Mouse (Mus musculus) heart, embryonic 15.5 days (tissue): ENCODE results near the gene Vmn2r1. TPM values are rescaled to one million over a fixed set of nuclear protein-coding genes. Genes with fewer than 3 reads are reported as not detected.
A peak's percentile ranks its signal among the peaks of the same experiment; 100 is the strongest.

Source experiments
- ATAC-seq: fragments of 200-750 bp; cut with Nextera tagmentation; replicated peaks from 2 replicates; pipeline ENCODE4 v1.8.0; 2017; ENCODE audit warnings: low read depth, moderate TSS enrichment; ENCODE audit not compliant: insufficient number of reproducible peaks, insufficient read depth, low FRiP score
- H3K27ac ChIP-seq: fragments of 300-500 bp; sonication (generic); 2 replicates; pipeline ENCODE4 v1.5.1; 2015; ENCODE audit warnings: mild to moderate bottlenecking, inconsistent platforms
- H3K27me3 ChIP-seq: fragments of 300-500 bp; sonication (generic); 2 replicates; pipeline ENCODE4 v1.6.1; 2015; ENCODE audit warnings: inconsistent platforms
- H3K36me3 ChIP-seq: fragments of 300-500 bp; sonication (generic); 2 replicates; pipeline ENCODE4 v1.6.1; 2015; ENCODE audit warnings: mild to moderate bottlenecking, inconsistent platforms
- H3K4me1 ChIP-seq: fragments of 300-500 bp; sonication (generic); replicated peaks from 2 replicates; pipeline ENCODE4 v1.6.1; 2015; ENCODE audit warnings: inconsistent platforms
- H3K4me2 ChIP-seq: fragments of 300-500 bp; sonication (generic); 2 replicates; pipeline ENCODE4 v1.6.1; 2015; ENCODE audit warnings: inconsistent platforms, mild to moderate bottlenecking, moderate library complexity
- H3K4me3 ChIP-seq: fragments of 300-500 bp; sonication (generic); 2 replicates; pipeline ENCODE4 v1.5.1; 2015; ENCODE audit warnings: mild to moderate bottlenecking, inconsistent platforms
- H3K9ac ChIP-seq: fragments of 300-500 bp; sonication (generic); 2 replicates; pipeline ENCODE4 v1.6.1; 2015; ENCODE audit warnings: mild to moderate bottlenecking, inconsistent platforms
- H3K9me3 ChIP-seq: fragments of 300-500 bp; sonication (generic); replicated peaks from 2 replicates; pipeline ENCODE4 v1.6.1; 2016; ENCODE audit warnings: inconsistent platforms
- WGBS: fragments of 180-500 bp; shearing (Covaris S2); methylation state at CpG from one replicate; pipeline ENCODE4 v1.1.7; 2015; ENCODE audit warnings: mixed read lengths; 5-methylcytosine and 5-hydroxymethylcytosine counted together
- polyA plus RNA-seq: library from polyadenylated mRNA; unstranded; fragments of >200 nt; fragmentation: Nextera tagmentation; extraction: Ambion mirVana; gene quantifications from 2 replicates; pipeline ENCODE4 v1.2.1, GENCODE M21; 2015

Gene Vmn2r1
- polyA plus RNA-seq, result 0.01 and 0.05 TPM in 2 replicates

GRCm38 (mm10) chr3:64081247-64081646 lies at the start of gene Vmn2r1:
Gene Vmn2r1 (plus strand): TSS chr3:64081547.
- no peak within 1 kb of the TSS for H3K4me3 ChIP-seq
- 73% methylated on average over 4 of the region's 4 CpGs for WGBS
- ATAC-seq, result no peak
- H3K9ac ChIP-seq, result no peak within 1 kb of the TSS
- no peaks in the 10 kb centered on the region for H3K27me3 ChIP-seq
- no peak within 1 kb of the TSS for H3K4me2 ChIP-seq
- H3K4me1 ChIP-seq, result no peaks in the 10 kb centered on the region
- H3K27ac ChIP-seq, result no peak within 1 kb of the TSS
- H3K36me3 ChIP-seq, result no peaks in the 10 kb centered on the region
- no peaks in the 10 kb centered on the region for H3K9me3 ChIP-seq

- WGBS, result 51% methylated on average over 7 of the region's 7 CpGs
- no peak overlapping the region for H3K4me3 ChIP-seq
- no peak overlapping the region for H3K4me2 ChIP-seq
- peaks cover 7% of the 10 kb centered on the region for H3K4me1 ChIP-seq
- H3K27me3 ChIP-seq, result no peaks in the 10 kb centered on the region
- H3K9me3 ChIP-seq, result no peaks in the 10 kb centered on the region
- H3K27ac ChIP-seq, result no peak overlapping the region
- ATAC-seq, result no peak
- H3K36me3 ChIP-seq, result no peaks in the 10 kb centered on the region
- no peak overlapping the region for H3K9ac ChIP-seq
These were observed 43.1 kb upstream of the Vmn2r1 start for GRCm38 (mm10) chr3:64038136-64038841.

- Histone ChIP-seq H3K4me3 (peak overlapping the region; percentile 54), H3K27me3 (no peaks in the 10 kb centered on the region), H3K9me3 (no peaks in the 10 kb centered on the region), H3K27ac (peak overlapping the region; percentile 47), H3K36me3 (no peaks in the 10 kb centered on the region), H3K4me2 (peak overlapping the region; percentile 81), H3K9ac (peak overlapping the region; percentile 59), H3K4me1 (peaks cover 7% of the 10 kb centered on the region)
- ATAC-seq, result 0 out of 2 replicates have a peak, but pooled peaks have one; percentile 55
- WGBS, result 10% methylated on average over 25 of the region's 25 CpGs
These were observed 41.2 kb upstream of the Vmn2r1 start for GRCm38 (mm10) chr3:64039818-64040784.

- H3K9me3 ChIP-seq, result no peaks in the 10 kb centered on the region
- no peaks in the 10 kb centered on the region for H3K27me3 ChIP-seq
- no peaks in the 10 kb centered on the region for H3K36me3 ChIP-seq
- H3K4me2 ChIP-seq, result no peak overlapping the region
- WGBS, result 84% methylated on average over 1 of the region's 1 CpGs
- H3K4me3 ChIP-seq, result no peak overlapping the region
- H3K4me1 ChIP-seq, result no peaks in the 10 kb centered on the region
- H3K27ac ChIP-seq, result no peak overlapping the region
- no peak for ATAC-seq
- no peak overlapping the region for H3K9ac ChIP-seq
These were observed 31.4 kb downstream of the Vmn2r1 start for GRCm38 (mm10) chr3:64112707-64113106.

- 86% methylated on average over 11 of the region's 11 CpGs for WGBS
- no peak overlapping the region for H3K9ac ChIP-seq
- ATAC-seq, result no peak
- H3K36me3 ChIP-seq, result no peaks in the 10 kb centered on the region
- no peak overlapping the region for H3K27ac ChIP-seq
- no peaks in the 10 kb centered on the region for H3K4me1 ChIP-seq
- no peak overlapping the region for H3K4me2 ChIP-seq
- H3K9me3 ChIP-seq, result no peaks in the 10 kb centered on the region
- no peaks in the 10 kb centered on the region for H3K27me3 ChIP-seq
- H3K4me3 ChIP-seq, result no peak overlapping the region
These were observed 32.2 kb downstream of the Vmn2r1 start for GRCm38 (mm10) chr3:64113352-64114046.

- WGBS, result 82% methylated on average over 2 of the region's 2 CpGs
- no peak within 1 kb of the TSS for H3K9ac ChIP-seq
- H3K4me1 ChIP-seq, result no peaks in the 10 kb centered on the region
- no peak within 1 kb of the TSS for H3K27ac ChIP-seq
- H3K36me3 ChIP-seq, result no peaks in the 10 kb centered on the region
- H3K4me3 ChIP-seq, result no peak within 1 kb of the TSS
- no peak for ATAC-seq
- H3K4me2 ChIP-seq, result no peak within 1 kb of the TSS
- H3K27me3 ChIP-seq, result no peaks in the 10 kb centered on the region
- H3K9me3 ChIP-seq, result no peaks in the 10 kb centered on the region
These were observed 60.6 kb downstream of the Vmn2r1 start, which contains the start of gene Vmn2r2 for GRCm38 (mm10) chr3:64141878-64142508. Gene Vmn2r2 (minus strand): TSS chr3:64141928.

Other genes with a start within 250 kb of the Vmn2r1 start
- gene Plch1, start 182.1 kb upstream of the Vmn2r1 start, polyA plus RNA-seq, result 0.40 and 0.79 TPM in 2 replicates
- gene E130311K13Rik, start 152.1 kb upstream of the Vmn2r1 start, polyA plus RNA-seq, result 4.3 and 4.9 TPM in 2 replicates
- gene Slc33a1, start 116.8 kb upstream of the Vmn2r1 start, polyA plus RNA-seq, result 9.2 and 10.5 TPM in 2 replicates
- 32.3 and 33.6 TPM in 2 replicates for gene Gmps, start 105.4 kb upstream of the Vmn2r1 start, polyA plus RNA-seq
- not detected in 2 replicates for gene Vmn2r2, start 60.4 kb downstream of the Vmn2r1 start, polyA plus RNA-seq
- gene Vmn2r3, start 208.2 kb downstream of the Vmn2r1 start, polyA plus RNA-seq, result not detected in 2 replicates